8 mouse cellular contexts compared by ENCODE assay signal in genomic region chr15:98608784-98609250, GRCm38 (mm10). TPM values are rescaled to one million over a fixed set of nuclear protein-coding genes. Genes with fewer than 3 reads are reported as not detected.
DNase-seq lines count a peak whose midpoint lies in the region; ATAC-seq and TF ChIP-seq lines count a peak whose summit lies in the region.

No protein-coding gene starts in this region.

- H3K9me3 ChIP-seq in heart, embryonic 13.5 days, result no peaks in the 10 kb centered on the region
- H3K9me3 ChIP-seq in limb, embryonic 10.5 days (replicated peaks), result no peaks in the 10 kb centered on the region
- H3K9me3 ChIP-seq in midbrain, embryonic 16.5 days (replicated peaks; ENCODE audit: control insufficient read depth, low read length, poor library complexity, severe bottlenecking), result no peaks in the 10 kb centered on the region

- TF ChIP-seq CTCF in layer of hippocampus, adult 2 months (conservative IDR thresholded peaks at IDR 0.05), result no peak

- no peak for ATAC-seq in heart, embryonic 13.5 days (ENCODE audit: extremely low read depth, insufficient number of reproducible peaks, low FRiP score, low TSS enrichment)
- peak; percentile 15; the same call in 1 of the 2 replicates for ATAC-seq in midbrain, embryonic 16.5 days

- no peaks in the 10 kb centered on the region for H3K27me3 ChIP-seq in heart, embryonic 13.5 days (replicated peaks)
- no peaks in the 10 kb centered on the region for H3K27me3 ChIP-seq in limb, embryonic 10.5 days (ENCODE audit: low read depth, poor library complexity, severe bottlenecking)
- no peaks in the 10 kb centered on the region for H3K27me3 ChIP-seq in midbrain, embryonic 16.5 days (ENCODE audit: control insufficient read depth, insufficient read depth, low read depth, low read length)

- DNase-seq in layer of hippocampus, adult 2 months (ENCODE audit: low spot score in 2 of 2), result no peak
- no peak for DNase-seq in layer of hippocampus, adult 9-11 months
- DNase-seq in limb, embryonic 10.5 days (ENCODE audit: low spot score), result peak; percentile 61
- DNase-seq in urinary bladder, adult 2 months (ENCODE audit: low spot score), result no peak
- no peak for DNase-seq in right cerebral cortex, postnatal 10 days (ENCODE audit: low spot score in 2 of 2)

- WGBS in heart, embryonic 13.5 days, result 2% methylated on average over 8 of the region's 26 CpGs
- WGBS in limb, embryonic 10.5 days, result 0% methylated on average over 11 of the region's 26 CpGs
- 0% methylated on average over 14 of the region's 26 CpGs for whole genome bisulfite sequencing in midbrain, embryonic 16.5 days

- peak overlapping the region; percentile 96 for H3K9ac ChIP-seq in heart, embryonic 13.5 days
- H3K9ac ChIP-seq in midbrain, embryonic 16.5 days (ENCODE audit: low read depth, low read length), result peak overlapping the region; percentile 89

- peak overlapping the region; percentile 92 for H3K4me3 ChIP-seq in layer of hippocampus, adult 2 months
- peak overlapping the region; percentile 95 for H3K4me3 ChIP-seq in brown adipose tissue, adult 24 weeks (ENCODE audit: insufficient read depth, low read depth, low read length)
- peak overlapping the region; percentile 94 for H3K4me3 ChIP-seq in heart, embryonic 13.5 days
- H3K4me3 ChIP-seq in limb, embryonic 10.5 days, result peak overlapping the region; percentile 91
- peak overlapping the region; percentile 86 for H3K4me3 ChIP-seq in midbrain, embryonic 16.5 days (ENCODE audit: low read depth, low read length)

- H3K27ac ChIP-seq in layer of hippocampus, adult 2 months, result peak overlapping the region; percentile 97
- peak overlapping the region; percentile 89 for H3K27ac ChIP-seq in brown adipose tissue, adult 24 weeks (replicated peaks; ENCODE audit: low read depth, low read length)
- H3K27ac ChIP-seq in heart, embryonic 13.5 days (replicated peaks), result peak overlapping the region; percentile 99
- H3K27ac ChIP-seq in limb, embryonic 10.5 days, result peak overlapping the region; percentile 98
- H3K27ac ChIP-seq in midbrain, embryonic 16.5 days (ENCODE audit: low read length), result peak overlapping the region; percentile 85

- peaks cover 13% of the 10 kb centered on the region; the same call in 1 of the 2 replicates for H3K4me1 ChIP-seq in brown adipose tissue, adult 24 weeks (ENCODE audit: control insufficient read depth, insufficient read depth, insufficient read length, low read length)
- peaks cover 52% of the 10 kb centered on the region for H3K4me1 ChIP-seq in heart, embryonic 13.5 days
- H3K4me1 ChIP-seq in limb, embryonic 10.5 days, result peaks cover 47% of the 10 kb centered on the region
- H3K4me1 ChIP-seq in midbrain, embryonic 16.5 days (ENCODE audit: control insufficient read depth, insufficient read depth, low read length), result peaks cover 25% of the 10 kb centered on the region

- H3K36me3 ChIP-seq in heart, embryonic 13.5 days, result peaks cover 14% of the 10 kb centered on the region
- peaks cover 35% of the 10 kb centered on the region for H3K36me3 ChIP-seq in limb, embryonic 10.5 days
- H3K36me3 ChIP-seq in midbrain, embryonic 16.5 days (ENCODE audit: control insufficient read depth, insufficient read depth, low read length), result 0 out of 2 replicates have a peak, but pooled peaks cover 2% of the 10 kb centered on the region

- peak overlapping the region; percentile 87 for H3K4me2 ChIP-seq in heart, embryonic 13.5 days
- peak overlapping the region; percentile 70 for H3K4me2 ChIP-seq in midbrain, embryonic 16.5 days (ENCODE audit: low read length)

RNA-seq across cellular contexts. Expression of gene Adcy6, which starts 1.1 kb away (rescaled TPM):
- 10 to 100 TPM; 49.6 to 52.4 TPM for total RNA-seq in layer of hippocampus, adult 2 months (2021)
- polyA plus RNA-seq in brown adipose tissue, adult 24 weeks (2012; ENCODE audit: insufficient read depth, insufficient read length, missing spikeins), result 37.3 and 42.5 TPM in 2 replicates
- polyA plus RNA-seq in heart, embryonic 13.5 days (2015; fragmentation: Nextera tagmentation; extraction: Ambion mirVana), result 29.0 and 32.4 TPM in 2 replicates
- polyA plus RNA-seq in limb, embryonic 10.5 days (2016; fragmentation: Nextera tagmentation; extraction: Ambion mirVana), result 15.7 and 16.5 TPM in 2 replicates
- 9.9 and 10.2 TPM in 2 replicates for polyA plus RNA-seq in midbrain, embryonic 16.5 days (2015; fragmentation: Nextera tagmentation; extraction: Ambion mirVana)
- 43.2 and 53.3 TPM in 2 replicates for polyA plus RNA-seq in urinary bladder, adult 2 months (2012; rRNA removed)

RNA-seq across cellular contexts. Expression of gene Cacnb3, which starts 21.8 kb away (rescaled TPM):
- total RNA-seq in layer of hippocampus, adult 2 months (2021), result 100 to 1,000 TPM; 207 to 212 TPM
- polyA plus RNA-seq in brown adipose tissue, adult 24 weeks (2012; ENCODE audit: insufficient read depth, insufficient read length, missing spikeins), result 0.46 and 0.95 TPM in 2 replicates
- polyA plus RNA-seq in heart, embryonic 13.5 days (2015; fragmentation: Nextera tagmentation; extraction: Ambion mirVana), result 9.5 and 10.8 TPM in 2 replicates
- polyA plus RNA-seq in limb, embryonic 10.5 days (2016; fragmentation: Nextera tagmentation; extraction: Ambion mirVana), result 16.6 and 24.2 TPM in 2 replicates
- 198 and 205 TPM in 2 replicates for polyA plus RNA-seq in midbrain, embryonic 16.5 days (2015; fragmentation: Nextera tagmentation; extraction: Ambion mirVana)
- 75.2 and 79.8 TPM in 2 replicates for polyA plus RNA-seq in urinary bladder, adult 2 months (2012; rRNA removed)

RNA-seq across cellular contexts. Expression of gene 4930415O20Rik, which starts 38.0 kb away (rescaled TPM):
- total RNA-seq in layer of hippocampus, adult 2 months (2021), result not detected
- 5.1 and 14.0 TPM in 2 replicates for polyA plus RNA-seq in brown adipose tissue, adult 24 weeks (2012; ENCODE audit: insufficient read depth, insufficient read length, missing spikeins)
- 0.29 and 0.48 TPM in 2 replicates for polyA plus RNA-seq in heart, embryonic 13.5 days (2015; fragmentation: Nextera tagmentation; extraction: Ambion mirVana)
- 0.28 TPM in 1 of 2 replicates, not detected in the other for polyA plus RNA-seq in limb, embryonic 10.5 days (2016; fragmentation: Nextera tagmentation; extraction: Ambion mirVana)
- not detected in 2 replicates for polyA plus RNA-seq in midbrain, embryonic 16.5 days (2015; fragmentation: Nextera tagmentation; extraction: Ambion mirVana)
- not detected in 2 replicates for polyA plus RNA-seq in urinary bladder, adult 2 months (2012; rRNA removed)

RNA-seq across cellular contexts. Expression of gene Ccnt1, which starts 38.1 kb away (rescaled TPM):
- total RNA-seq in layer of hippocampus, adult 2 months (2021), result 10 to 100 TPM; 43.8 to 48.3 TPM
- 16.4 and 18.1 TPM in 2 replicates for polyA plus RNA-seq in brown adipose tissue, adult 24 weeks (2012; ENCODE audit: insufficient read depth, insufficient read length, missing spikeins)
- 35.2 and 35.8 TPM in 2 replicates for polyA plus RNA-seq in heart, embryonic 13.5 days (2015; fragmentation: Nextera tagmentation; extraction: Ambion mirVana)
- polyA plus RNA-seq in limb, embryonic 10.5 days (2016; fragmentation: Nextera tagmentation; extraction: Ambion mirVana), result 60.7 and 68.0 TPM in 2 replicates
- polyA plus RNA-seq in midbrain, embryonic 16.5 days (2015; fragmentation: Nextera tagmentation; extraction: Ambion mirVana), result 65.3 and 73.1 TPM in 2 replicates
- polyA plus RNA-seq in urinary bladder, adult 2 months (2012; rRNA removed), result 14.3 and 16.4 TPM in 2 replicates

RNA-seq across cellular contexts. Expression of gene Ddx23, which starts 53.9 kb away (rescaled TPM):
- total RNA-seq in layer of hippocampus, adult 2 months (2021), result 10 to 100 TPM; 79.7 to 87.4 TPM
- 28.1 and 50.7 TPM in 2 replicates for polyA plus RNA-seq in brown adipose tissue, adult 24 weeks (2012; ENCODE audit: insufficient read depth, insufficient read length, missing spikeins)
- 16.5 and 20.8 TPM in 2 replicates for polyA plus RNA-seq in heart, embryonic 13.5 days (2015; fragmentation: Nextera tagmentation; extraction: Ambion mirVana)
- 21.8 and 25.4 TPM in 2 replicates for polyA plus RNA-seq in limb, embryonic 10.5 days (2016; fragmentation: Nextera tagmentation; extraction: Ambion mirVana)
- 17.8 and 18.9 TPM in 2 replicates for polyA plus RNA-seq in midbrain, embryonic 16.5 days (2015; fragmentation: Nextera tagmentation; extraction: Ambion mirVana)
- polyA plus RNA-seq in urinary bladder, adult 2 months (2012; rRNA removed), result 34.0 and 45.1 TPM in 2 replicates
